Mouse (Mus musculus): ENCODE measurements around the gene Spg11.

DNA sequence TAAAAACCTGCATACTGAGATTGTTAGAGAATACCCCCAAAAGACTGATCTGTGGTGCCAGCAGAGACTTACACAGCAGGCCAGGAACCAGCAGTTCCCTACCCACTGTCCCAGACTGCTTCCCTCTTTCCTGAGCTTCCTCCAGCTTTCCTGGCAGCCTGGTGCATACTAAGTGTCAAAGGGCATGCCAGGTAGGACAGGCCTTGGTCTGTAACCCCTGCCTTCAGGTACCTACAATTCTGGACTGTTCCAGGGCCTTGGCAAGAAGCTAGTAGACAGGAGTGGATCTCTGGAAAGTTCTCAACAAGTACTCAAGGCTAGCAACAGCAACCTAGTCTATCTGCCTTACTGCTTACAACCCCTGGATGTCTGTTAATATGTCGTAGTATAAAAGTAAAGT, 33.0 kb upstream of the Spg11 start:
- TF ChIP-seq POLR2A (IDR thresholded peaks at IDR 0.05; ENCODE audit: borderline replicate concordance, control insufficient read depth, low read depth, low read length) (no peak), CTCF (IDR thresholded peaks at IDR 0.05; ENCODE audit: control insufficient read depth, insufficient read depth, low read length) (no peak)

Measured in bone marrow, adult 2 months (tissue).